Mouse (Mus musculus): Measurements from ENCODE around the gene Lrrc47. TPM values are rescaled to one million over a fixed set of nuclear protein-coding genes. Genes with fewer than 3 reads are reported as not detected.

The Lrrc47 gene
- total and polyA plus RNA-seq, 3 experiments, result 16.7 to 98.0 (median 35.0) TPM

- no peak for DNase-seq (ENCODE audit: extremely low read depth)
- H3K4me3 ChIP-seq (replicated peaks in 1 of 3; ENCODE audit: low read depth in 2 of 3, low read length in 2 of 3, poor library complexity in 1 of 3), result no peak overlapping the region
- H3K27me3 ChIP-seq (replicated peaks), result no peaks in the 10 kb centered on the region
- peaks cover 77 to 93% of the 10 kb centered on the region in 2 experiments for H3K36me3 ChIP-seq (replicated peaks in 1 of 2; ENCODE audit: control insufficient read depth in 1 of 2, insufficient read depth in 1 of 2, low read length in 1 of 2)
- no peaks in the 10 kb centered on the region for H3K4me1 ChIP-seq (ENCODE audit: control insufficient read depth in 1 of 2, insufficient read depth in 2 of 2)
- H3K4me2 ChIP-seq (ENCODE audit: insufficient read depth, low read depth, poor library complexity, severe bottlenecking), result no peak overlapping the region
- H3K9me3 ChIP-seq (replicated peaks; ENCODE audit: low read length), result no peaks in the 10 kb centered on the region
- H3K27ac ChIP-seq (ENCODE audit: insufficient read depth, low read depth), result no peak overlapping the region
- no peak overlapping the region for H3K9ac ChIP-seq (ENCODE audit: insufficient read depth, low read depth)
- no peaks in the 10 kb centered on the region for H3K79me2 ChIP-seq (replicated peaks; ENCODE audit: control insufficient read depth, extremely low read depth, insufficient read depth, poor library complexity, severe bottlenecking)
- TF ChIP-seq MAFK (IDR thresholded peaks at IDR 0.05; ENCODE audit: insufficient replicate concordance, low read length) (no peak), ETS1 (conservative IDR thresholded peaks at IDR 0.05; ENCODE audit: low read depth, low read length) (no peak), BHLHE40 (IDR thresholded peaks at IDR 0.05; ENCODE audit: low read depth, low read length) (no peak), ZNF384 (IDR thresholded peaks at IDR 0.05; ENCODE audit: low read depth, low read length) (no peak), POLR2A (IDR thresholded peaks at IDR 0.05; ENCODE audit: low read depth, low read length) (no peak), MXI1 (IDR thresholded peaks at IDR 0.05; ENCODE audit: low read depth, low read length) (no peak), MAZ (IDR thresholded peaks at IDR 0.05; ENCODE audit: low read depth, low read length) (no peak), KAT2A (IDR thresholded peaks at IDR 0.05; ENCODE audit: insufficient replicate concordance, low read length) (no peak), CHD2 (IDR thresholded peaks at IDR 0.05; ENCODE audit: low read length) (no peak), USF2 (conservative IDR thresholded peaks at IDR 0.05; ENCODE audit: low read depth, low read length) (no peak), MEF2A (IDR thresholded peaks at IDR 0.05; ENCODE audit: borderline replicate concordance, low read depth, low read length) (no peak), JUND (conservative IDR thresholded peaks at IDR 0.05; ENCODE audit: low read depth, low read length) (no peak), SIN3A (IDR thresholded peaks at IDR 0.05; ENCODE audit: low read length) (no peak), CHD1 (IDR thresholded peaks at IDR 0.05; ENCODE audit: low read depth, low read length) (no peak), TBP (conservative IDR thresholded peaks at IDR 0.05; ENCODE audit: low read depth, low read length) (no peak), MAX (IDR thresholded peaks at IDR 0.05; ENCODE audit: low read length) (no peak), EP300 (IDR thresholded peaks at IDR 0.05; ENCODE audit: low read length) (no peak)
- dilution Hi-C loops (cut with MboI; ENCODE audit: extremely low pct_ligation_motif_present, extremely low pct_unique_long_range_greater_than_20kb, low sequenced_read_pairs) (no loop called here), in situ Hi-C loops (cut with MboI; ENCODE audit: low pct_ligation_motif_present, low pct_unique_long_range_greater_than_20kb, low sequenced_read_pairs) (no loop called here)
Observed at GRCm38 (mm10) chr4:153992715-153993114, 18.8 kb upstream of the Lrrc47 start.

DNA sequence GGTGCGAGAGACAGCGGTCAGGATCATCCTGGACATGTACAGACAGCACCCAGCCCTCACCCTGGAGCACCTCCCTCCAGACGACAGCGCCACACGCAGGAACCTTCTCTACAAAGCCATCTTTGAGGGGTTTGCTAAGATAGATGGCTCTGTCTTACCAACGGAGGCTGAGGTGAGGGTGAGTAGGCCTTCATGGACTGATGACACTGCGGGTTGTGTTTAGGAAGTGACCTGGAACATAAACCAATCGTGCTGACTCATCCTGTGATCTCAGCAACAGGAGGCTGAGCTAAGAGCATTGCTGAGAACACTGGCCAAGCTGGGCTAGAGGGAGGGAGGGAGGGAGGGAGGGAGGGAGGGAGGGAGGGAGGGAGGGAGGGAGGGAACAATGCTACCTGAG, 18.0 kb upstream of the Lrrc47 start:
- no peaks in the 10 kb centered on the region for H3K9me3 ChIP-seq (replicated peaks; ENCODE audit: low read length)
- no peak overlapping the region for H3K4me2 ChIP-seq (ENCODE audit: insufficient read depth, low read depth, poor library complexity, severe bottlenecking)
- dilution Hi-C loops (cut with MboI; ENCODE audit: extremely low pct_ligation_motif_present, extremely low pct_unique_long_range_greater_than_20kb, low sequenced_read_pairs), result no loop called here
- no peak for DNase-seq (ENCODE audit: extremely low read depth)
- no peaks in the 10 kb centered on the region for H3K27me3 ChIP-seq (replicated peaks)
- no peaks in the 10 kb centered on the region for H3K79me2 ChIP-seq (replicated peaks; ENCODE audit: control insufficient read depth, extremely low read depth, insufficient read depth, poor library complexity, severe bottlenecking)
- no peak overlapping the region for H3K27ac ChIP-seq (ENCODE audit: insufficient read depth, low read depth)
- in situ Hi-C loops (cut with MboI; ENCODE audit: low pct_ligation_motif_present, low pct_unique_long_range_greater_than_20kb, low sequenced_read_pairs), result no loop called here
- H3K4me1 ChIP-seq (ENCODE audit: control insufficient read depth in 1 of 2, insufficient read depth in 2 of 2), result no peaks in the 10 kb centered on the region
- peaks cover 72 to 93% of the 10 kb centered on the region in 2 experiments for H3K36me3 ChIP-seq (replicated peaks in 1 of 2; ENCODE audit: control insufficient read depth in 1 of 2, insufficient read depth in 1 of 2, low read length in 1 of 2)
- no peak overlapping the region for H3K9ac ChIP-seq (ENCODE audit: insufficient read depth, low read depth)
- TF ChIP-seq BHLHE40 (IDR thresholded peaks at IDR 0.05; ENCODE audit: low read depth, low read length), result no peak
- no peak for TF ChIP-seq NRF1 (IDR thresholded peaks at IDR 0.05; ENCODE audit: low read depth, low read length)
- no peak for TF ChIP-seq TCF12 (IDR thresholded peaks at IDR 0.05; ENCODE audit: low read depth, low read length)
- no peak for TF ChIP-seq POLR2AphosphoS2 (IDR thresholded peaks at IDR 0.05; ENCODE audit: low read depth, low read length)
- no peak for TF ChIP-seq RCOR1 (conservative IDR thresholded peaks at IDR 0.05; ENCODE audit: low read depth, low read length)
- no peak for TF ChIP-seq ELF1 (IDR thresholded peaks at IDR 0.05; ENCODE audit: low read depth, low read length)
- no peak for TF ChIP-seq GABPA (IDR thresholded peaks at IDR 0.05; ENCODE audit: insufficient replicate concordance, low read depth, low read length)
- no peak overlapping the region for H3K4me3 ChIP-seq (replicated peaks in 1 of 3; ENCODE audit: low read depth in 2 of 3, low read length in 2 of 3, poor library complexity in 1 of 3)
